Mouse (Mus musculus): ENCODE data around the gene Scml4.

DNA sequence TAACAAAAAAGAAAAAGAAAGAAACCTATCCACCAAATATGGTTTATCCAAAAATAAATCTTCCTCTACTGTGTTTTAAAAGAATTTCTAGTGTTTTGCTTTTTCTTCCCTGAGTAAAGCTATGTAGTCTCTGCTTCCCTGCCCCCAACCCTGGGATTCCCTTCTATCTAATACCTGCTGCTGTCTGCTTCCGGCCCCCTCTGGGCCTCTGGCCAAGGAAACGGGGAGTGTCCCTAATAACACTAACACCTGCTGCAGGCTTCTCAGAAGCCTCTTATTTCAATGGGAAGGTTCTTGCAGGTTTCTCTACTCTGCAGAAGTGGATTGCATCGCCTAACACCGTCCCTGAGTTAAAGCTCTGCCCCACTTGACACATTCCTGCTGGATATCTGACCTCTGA lies 50.4 kb downstream of the Scml4 start:
- no peak for TF ChIP-seq CTCF (conservative IDR thresholded peaks at IDR 0.05; ENCODE audit: low read length)
- no peak for TF ChIP-seq NANOG (IDR thresholded peaks at IDR 0.05; ENCODE audit: borderline replicate concordance, low read length)
- TF ChIP-seq POU5F1 (IDR thresholded peaks at IDR 0.05; ENCODE audit: borderline replicate concordance, low read length): no peak

All from E14TG2a.4 (cell line).